Mouse (Mus musculus) hindbrain, embryonic 13.5 days (tissue): ENCODE results near the gene Abcd3. TPM values are rescaled to one million over a fixed set of nuclear protein-coding genes. Genes with fewer than 3 reads are reported as not detected.
"Not testable (repeated sequence)": the region's sequence is repeated elsewhere in the genome, so short reads cannot be mapped to it uniquely, and the experiment has no call there.

Experiments
- ATAC-seq: fragments of 200-750 bp; cut with Nextera tagmentation; 2 replicates; pipeline ENCODE4 v1.8.0; 2017; ENCODE audit warnings: moderate TSS enrichment; ENCODE audit not compliant: low FRiP score
- H3K27ac ChIP-seq: fragments of 300-500 bp; sonication (generic); 2 replicates; pipeline ENCODE4 v1.5.1; 2015; ENCODE audit warnings: inconsistent platforms, mild to moderate bottlenecking, moderate library complexity
- H3K27me3 ChIP-seq: fragments of 300-500 bp; sonication (generic); 2 replicates; pipeline ENCODE4 v1.6.1; 2015; ENCODE audit warnings: mild to moderate bottlenecking, inconsistent platforms
- H3K36me3 ChIP-seq: fragments of 300-500 bp; sonication (generic); 2 replicates; pipeline ENCODE4 v1.6.1; 2015; ENCODE audit warnings: mild to moderate bottlenecking, inconsistent platforms
- H3K4me1 ChIP-seq: fragments of 300-500 bp; sonication (generic); replicated peaks from 2 replicates; pipeline ENCODE4 v1.6.1; 2015; ENCODE audit warnings: inconsistent platforms
- H3K4me2 ChIP-seq: fragments of 300-500 bp; sonication (generic); 2 replicates; pipeline ENCODE4 v1.6.1; 2015; ENCODE audit warnings: inconsistent platforms, mild to moderate bottlenecking, moderate library complexity
- H3K4me3 ChIP-seq: fragments of 300-500 bp; sonication (generic); 2 replicates; pipeline ENCODE4 v1.5.1; 2015; ENCODE audit warnings: mild to moderate bottlenecking, inconsistent platforms
- H3K9ac ChIP-seq: fragments of 300-500 bp; sonication (generic); 2 replicates; pipeline ENCODE4 v1.6.1; 2015; ENCODE audit warnings: mild to moderate bottlenecking, inconsistent platforms
- H3K9me3 ChIP-seq: fragments of 300-500 bp; sonication (generic); 2 replicates; pipeline ENCODE4 v1.6.1; 2016; ENCODE audit warnings: inconsistent platforms
- WGBS: fragments of 180-500 bp; shearing (Covaris S2); methylation state at CpG from one replicate; pipeline ENCODE4 v1.1.7; 2015; 5-methylcytosine and 5-hydroxymethylcytosine counted together
- polyA plus RNA-seq: library from polyadenylated mRNA; unstranded; fragments of >200 nt; fragmentation: Nextera tagmentation; extraction: Ambion mirVana; gene quantifications from 2 replicates; pipeline ENCODE4 v1.2.1, GENCODE M21; 2015

The Abcd3 gene
- polyA plus RNA-seq, 1 experiment from 2014 or later, result 70.6 TPM

GRCm38 (mm10) chr3:121813834-121814233 lies 1.3 kb downstream of the Abcd3 start:
- H3K27ac ChIP-seq, result no peak overlapping the region
- ATAC-seq, result no peak
- peak overlapping the region; percentile 88; the same call in 1 of the 2 replicates for H3K9ac ChIP-seq
- H3K36me3 ChIP-seq, result no peaks in the 10 kb centered on the region
- peaks cover 36% of the 10 kb centered on the region for H3K4me1 ChIP-seq
- no peaks in the 10 kb centered on the region for H3K9me3 ChIP-seq
- H3K4me3 ChIP-seq, result peak overlapping the region; percentile 75
- 74% methylated on average over 5 of the region's 5 CpGs for WGBS
- H3K27me3 ChIP-seq, result no peaks in the 10 kb centered on the region
- peak overlapping the region; percentile 80 for H3K4me2 ChIP-seq

DNA sequence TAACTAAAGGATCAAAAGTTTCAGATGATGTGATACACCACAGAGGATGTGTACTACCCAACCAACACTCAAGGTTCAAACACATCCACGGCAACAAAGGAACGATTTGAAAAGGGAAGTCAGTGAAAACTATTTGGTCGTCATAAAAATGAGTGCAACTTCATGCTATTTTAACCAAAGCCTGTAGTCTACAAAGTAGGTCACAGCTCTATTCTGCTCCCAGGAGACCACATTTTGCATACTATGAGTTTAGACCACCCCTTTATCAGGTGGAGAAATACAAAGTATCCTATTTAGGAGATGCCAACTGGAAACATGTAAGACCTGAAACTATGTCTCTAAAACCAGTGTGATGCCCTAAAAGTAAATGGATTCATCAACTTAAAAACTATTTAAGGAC lies 6.9 kb downstream of the Abcd3 start:
- Histone ChIP-seq H3K9me3 (no peaks in the 10 kb centered on the region), H3K36me3 (no peaks in the 10 kb centered on the region), H3K27ac (no peak overlapping the region), H3K4me1 (peaks cover 21% of the 10 kb centered on the region), H3K9ac (no peak overlapping the region), H3K27me3 (no peaks in the 10 kb centered on the region), H3K4me2 (no peak overlapping the region), H3K4me3 (no peak overlapping the region)
- WGBS, result 87% methylated on average over 3 of the region's 3 CpGs
- no peak for ATAC-seq

DNA sequence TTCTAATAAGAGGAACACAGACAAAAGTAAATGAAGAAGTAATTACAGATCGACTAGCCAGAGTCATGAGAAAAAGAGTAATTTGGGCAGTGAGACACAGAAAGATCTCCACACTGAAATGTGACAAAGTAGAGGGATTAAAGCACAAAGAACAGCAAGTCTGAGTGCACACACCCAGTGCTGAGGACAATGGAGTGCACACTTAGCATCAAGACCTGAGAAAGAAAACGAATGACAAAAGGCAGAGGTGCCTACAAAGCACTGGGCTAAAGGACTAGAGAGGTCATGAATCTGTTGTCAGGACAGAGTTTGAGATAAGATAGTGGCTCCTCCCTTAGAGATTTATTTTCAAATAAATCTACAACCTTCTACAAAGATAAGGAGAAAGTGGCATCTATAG lies 20.9 kb downstream of the Abcd3 start:
- H3K27ac ChIP-seq, result no peak overlapping the region
- H3K4me3 ChIP-seq, result no peak overlapping the region
- H3K36me3 ChIP-seq, result peaks cover 6% of the 10 kb centered on the region; the same call in 1 of the 2 replicates
- 40% methylated on average over 2 of the region's 2 CpGs for WGBS
- H3K27me3 ChIP-seq, result no peaks in the 10 kb centered on the region
- H3K4me2 ChIP-seq, result no peak overlapping the region
- no peak for ATAC-seq
- H3K4me1 ChIP-seq, result 0 out of 2 replicates have a peak, but pooled peaks cover 3% of the 10 kb centered on the region
- H3K9me3 ChIP-seq, result no peaks in the 10 kb centered on the region
- H3K9ac ChIP-seq, result no peak overlapping the region

DNA sequence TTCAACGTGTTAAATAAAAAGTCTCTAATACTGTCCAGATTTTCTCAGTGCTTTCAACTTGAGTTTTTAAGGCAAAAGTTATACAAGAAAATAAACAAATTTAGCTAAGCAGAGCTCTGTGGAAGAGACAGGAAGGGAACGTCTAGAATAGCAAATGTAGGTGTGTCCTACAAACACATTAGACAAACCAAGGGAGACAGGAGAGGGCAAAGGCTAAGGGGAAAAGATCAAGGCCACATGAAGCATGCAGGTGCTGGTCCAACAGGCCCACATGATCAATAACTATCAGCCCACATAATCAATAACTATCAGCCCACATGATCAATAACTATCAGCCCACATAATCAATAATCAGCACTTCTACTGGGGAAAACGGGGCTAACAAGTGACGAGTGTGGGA lies 22.9 kb downstream of the Abcd3 start:
- Histone ChIP-seq H3K9me3 (no peaks in the 10 kb centered on the region), H3K27me3 (no peaks in the 10 kb centered on the region), H3K4me3 (no peak overlapping the region), H3K27ac (no peak overlapping the region), H3K36me3 (peaks cover 4% of the 10 kb centered on the region; the same call in 1 of the 2 replicates), H3K4me2 (no peak overlapping the region), H3K9ac (no peak overlapping the region), H3K4me1 (0 out of 2 replicates have a peak, but pooled peaks cover 3% of the 10 kb centered on the region)
- WGBS, result 86% methylated on average over 4 of the region's 4 CpGs
- ATAC-seq, result no peak

DNA sequence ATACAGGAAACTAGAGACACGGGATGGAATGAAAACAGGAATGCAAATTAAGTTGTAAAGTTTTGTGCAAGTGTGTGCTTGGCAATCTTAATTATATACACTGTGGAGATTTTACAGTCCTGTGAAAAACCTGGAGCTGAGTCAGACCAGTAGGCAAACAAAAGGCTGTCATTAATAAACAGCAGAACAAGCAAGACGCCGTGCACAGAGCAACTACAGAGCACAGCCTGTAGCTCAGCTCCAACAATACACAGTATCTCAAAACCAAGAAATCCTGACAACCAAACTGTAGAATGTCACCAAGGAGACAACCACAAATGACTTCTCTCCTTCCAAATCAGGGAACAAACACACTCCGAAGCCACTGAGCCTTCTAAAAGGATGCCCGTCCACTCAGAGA lies 24.7 kb downstream of the Abcd3 start:
- no peak overlapping the region for H3K4me2 ChIP-seq
- no peak overlapping the region for H3K4me3 ChIP-seq
- 0 out of 2 replicates have a peak overlapping the region, but pooled peaks have one; percentile 4 for H3K27ac ChIP-seq
- no peak overlapping the region for H3K9ac ChIP-seq
- H3K36me3 ChIP-seq, result peaks cover 4% of the 10 kb centered on the region; the same call in 1 of the 2 replicates
- H3K27me3 ChIP-seq, result no peaks in the 10 kb centered on the region
- 0 out of 2 replicates have a peak, but pooled peaks cover 2% of the 10 kb centered on the region for H3K4me1 ChIP-seq
- peak; percentile 84 for ATAC-seq
- WGBS, result 36% methylated on average over 5 of the region's 5 CpGs
- no peaks in the 10 kb centered on the region for H3K9me3 ChIP-seq

GRCm38 (mm10) chr3:121789790-121790189 lies 25.3 kb downstream of the Abcd3 start:
- Histone ChIP-seq H3K27ac (0 out of 2 replicates have a peak overlapping the region, but pooled peaks have one; percentile 48), H3K36me3 (peaks cover 4% of the 10 kb centered on the region; the same call in 1 of the 2 replicates), H3K4me1 (no peaks in the 10 kb centered on the region), H3K9ac (no peak overlapping the region), H3K9me3 (no peaks in the 10 kb centered on the region), H3K4me2 (no peak overlapping the region), H3K27me3 (no peaks in the 10 kb centered on the region), H3K4me3 (no peak overlapping the region)
- no peak for ATAC-seq
- 62% methylated on average over 5 of the region's 5 CpGs for WGBS

- 95% methylated on average over 6 of the region's 6 CpGs for WGBS
Measured at GRCm38 (mm10) chr3:121783020-121783419, 32.1 kb downstream of the Abcd3 start.

DNA sequence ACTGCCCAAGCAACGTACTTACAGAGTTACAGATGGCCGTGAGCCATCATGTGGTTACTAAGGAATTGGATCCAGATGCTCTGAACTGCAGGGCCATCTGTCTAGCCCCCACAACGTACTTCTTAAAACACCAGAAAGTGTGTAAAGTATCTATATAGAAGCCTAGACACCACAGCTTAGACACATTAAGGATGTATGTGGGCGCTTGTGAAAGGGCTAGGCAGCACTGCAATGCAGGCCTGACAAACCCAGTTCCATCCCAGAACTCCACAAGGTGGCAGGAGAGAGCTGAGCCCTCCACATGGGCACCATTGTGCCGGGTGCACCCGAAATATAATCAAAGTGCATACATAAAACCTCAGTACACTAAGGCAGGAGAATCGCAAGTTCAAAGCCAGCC lies 37.2 kb downstream of the Abcd3 start:
- Histone ChIP-seq H3K27me3 (no peaks in the 10 kb centered on the region), H3K4me1 (no peaks in the 10 kb centered on the region), H3K36me3 (peaks cover 9% of the 10 kb centered on the region), H3K9me3 (no peaks in the 10 kb centered on the region), H3K4me3 (no peak overlapping the region), H3K9ac (no peak overlapping the region), H3K27ac (no peak overlapping the region), H3K4me2 (no peak overlapping the region)
- no peak; the same call in 1 of the 2 replicates for ATAC-seq
- WGBS, result 52% methylated on average over 7 of the region's 7 CpGs

More at GRCm38 (mm10) chr3:121783020-121783419, 32.1 kb downstream of the Abcd3 start:
- 0 out of 2 replicates have a peak, but pooled peaks cover 3% of the 10 kb centered on the region for H3K36me3 ChIP-seq
- H3K4me1 ChIP-seq, result no peaks in the 10 kb centered on the region
- H3K4me2 ChIP-seq, result no peak overlapping the region
- no peak overlapping the region for H3K9ac ChIP-seq
- no peak overlapping the region for H3K4me3 ChIP-seq
- no peak for ATAC-seq
- no peaks in the 10 kb centered on the region for H3K9me3 ChIP-seq
- H3K27ac ChIP-seq, result no peak overlapping the region
- no peaks in the 10 kb centered on the region for H3K27me3 ChIP-seq

- WGBS, result 97% methylated on average over 4 of the region's 4 CpGs
Measured at GRCm38 (mm10) chr3:121773336-121773735, 41.8 kb downstream of the Abcd3 start.

DNA sequence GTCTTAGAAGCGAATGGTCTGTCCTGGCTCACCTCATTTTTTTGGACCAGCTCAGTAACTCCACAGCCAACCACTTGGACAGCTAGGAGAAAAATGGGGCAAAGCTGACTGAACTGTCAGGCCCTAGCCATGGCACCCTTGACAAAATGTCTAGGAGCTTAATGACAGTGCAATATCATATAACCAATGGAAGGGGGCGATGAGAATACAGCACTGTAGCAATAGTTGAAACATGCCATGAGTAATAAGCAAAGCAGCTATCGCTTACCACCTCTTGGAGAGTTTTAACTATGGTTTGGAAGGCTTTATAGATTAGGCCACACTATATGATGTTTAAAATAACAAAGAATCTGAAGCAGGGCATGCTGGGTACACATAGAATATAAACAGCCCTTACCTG lies 46.3 kb downstream of the Abcd3 start:
- no peak overlapping the region for H3K9ac ChIP-seq
- 98% methylated on average over 3 of the region's 3 CpGs for WGBS
- H3K27ac ChIP-seq, result no peak overlapping the region
- peaks cover 69% of the 10 kb centered on the region for H3K36me3 ChIP-seq
- no peak overlapping the region for H3K4me2 ChIP-seq
- ATAC-seq, result no peak
- no peaks in the 10 kb centered on the region for H3K27me3 ChIP-seq
- no peaks in the 10 kb centered on the region for H3K9me3 ChIP-seq
- no peaks in the 10 kb centered on the region for H3K4me1 ChIP-seq
- H3K4me3 ChIP-seq, result no peak overlapping the region

More at GRCm38 (mm10) chr3:121773336-121773735, 41.8 kb downstream of the Abcd3 start:
- not testable (repeated sequence) for H3K4me1 ChIP-seq, H3K27me3 ChIP-seq, H3K4me2 ChIP-seq, H3K9ac ChIP-seq, ATAC-seq, H3K4me3 ChIP-seq, H3K27ac ChIP-seq, H3K9me3 ChIP-seq
- peaks cover 41% of the 10 kb centered on the region for H3K36me3 ChIP-seq

- H3K4me3 ChIP-seq, result no peak overlapping the region
- ATAC-seq, result no peak
- H3K36me3 ChIP-seq, result peaks cover 65% of the 10 kb centered on the region
- no peak overlapping the region for H3K4me2 ChIP-seq
- H3K27me3 ChIP-seq, result no peaks in the 10 kb centered on the region
- H3K9me3 ChIP-seq, result no peaks in the 10 kb centered on the region
- no peak overlapping the region for H3K27ac ChIP-seq
- no peak overlapping the region for H3K9ac ChIP-seq
- WGBS, result 95% methylated on average over 5 of the region's 5 CpGs
- H3K4me1 ChIP-seq, result no peaks in the 10 kb centered on the region
Measured at GRCm38 (mm10) chr3:121766818-121767217, 48.3 kb downstream of the Abcd3 start.

DNA sequence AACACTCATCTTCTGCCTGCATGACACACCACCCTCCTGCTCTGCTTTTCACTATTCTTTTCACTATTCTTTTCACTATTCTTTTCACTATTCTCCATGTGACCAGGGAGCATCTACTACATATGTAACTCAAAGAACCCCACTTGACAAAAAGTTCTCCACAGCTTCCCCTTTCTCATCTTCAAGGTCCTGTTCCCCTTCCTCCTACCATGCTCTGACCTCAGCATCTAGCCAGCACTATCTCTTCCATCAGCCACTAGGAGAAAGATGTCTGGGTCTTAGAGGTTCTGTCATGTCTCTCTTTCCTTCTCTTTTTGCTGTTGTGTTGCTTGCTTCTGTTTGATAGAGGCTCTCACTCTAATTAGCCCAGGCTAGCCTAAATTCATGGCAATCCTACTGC lies 49.1 kb downstream of the Abcd3 start:
- ATAC-seq, result no peak
- H3K4me3 ChIP-seq, result no peak overlapping the region
- H3K27ac ChIP-seq, result no peak overlapping the region
- H3K4me2 ChIP-seq, result no peak overlapping the region
- H3K9ac ChIP-seq, result no peak overlapping the region
- no peaks in the 10 kb centered on the region for H3K4me1 ChIP-seq
- no peaks in the 10 kb centered on the region for H3K27me3 ChIP-seq
- H3K9me3 ChIP-seq, result no peaks in the 10 kb centered on the region
- H3K36me3 ChIP-seq, result peaks cover 61% of the 10 kb centered on the region

GRCm38 (mm10) chr3:121762056-121762852 lies 52.8 kb downstream of the Abcd3 start:
- Histone ChIP-seq H3K36me3 (peaks cover 39% of the 10 kb centered on the region), H3K27ac (no peak overlapping the region), H3K9me3 (no peaks in the 10 kb centered on the region), H3K4me2 (no peak overlapping the region), H3K4me3 (no peak overlapping the region), H3K9ac (no peak overlapping the region), H3K4me1 (no peaks in the 10 kb centered on the region), H3K27me3 (no peaks in the 10 kb centered on the region)
- 63% methylated on average over 4 of the region's 4 CpGs for WGBS
- ATAC-seq, result peak; percentile 85; the same call in 1 of the 2 replicates
